Mouse (Mus musculus) forebrain, embryonic 12.5 days (tissue): Measurements from ENCODE around the gene Haao. TPM values are rescaled to one million over a fixed set of nuclear protein-coding genes. Genes with fewer than 3 reads are reported as not detected.

ENCODE experiments used
- ATAC-seq: fragments of 200-750 bp; cut with Nextera tagmentation; 2 replicates; pipeline ENCODE4 v1.8.0; 2017; ENCODE audit warnings: moderate TSS enrichment; ENCODE audit not compliant: low FRiP score
- H3K27ac ChIP-seq: fragments of 300-500 bp; sonication (generic); 2 replicates; pipeline ENCODE4 v1.5.1; 2016; ENCODE audit warnings: mild to moderate bottlenecking
- H3K27me3 ChIP-seq: fragments of 300-500 bp; sonication (generic); 2 replicates; pipeline ENCODE4 v1.6.1; 2016; ENCODE audit warnings: mild to moderate bottlenecking
- H3K36me3 ChIP-seq: fragments of 300-500 bp; sonication (generic); replicated peaks from 2 replicates; pipeline ENCODE4 v1.6.1; 2016; ENCODE audit warnings: mild to moderate bottlenecking
- H3K4me1 ChIP-seq: fragments of 300-500 bp; sonication (generic); 2 replicates; pipeline ENCODE4 v1.6.1; 2016
- H3K4me2 ChIP-seq: fragments of 300-500 bp; sonication (generic); 2 replicates; pipeline ENCODE4 v1.6.1; 2016; ENCODE audit warnings: mild to moderate bottlenecking, moderate library complexity
- H3K4me3 ChIP-seq: fragments of 300-500 bp; sonication (generic); replicated peaks from 2 replicates; pipeline ENCODE4 v1.5.1; 2016; ENCODE audit warnings: mild to moderate bottlenecking
- H3K9ac ChIP-seq: fragments of 300-500 bp; sonication (generic); 2 replicates; pipeline ENCODE4 v1.6.1; 2016; ENCODE audit warnings: mild to moderate bottlenecking
- H3K9me3 ChIP-seq: fragments of 300-500 bp; sonication (generic); 2 replicates; pipeline ENCODE4 v1.6.1; 2016
- WGBS: fragments of 180-500 bp; shearing (Covaris S2); methylation state at CpG from one replicate; pipeline ENCODE4 v1.1.7; 2016; 5-methylcytosine and 5-hydroxymethylcytosine counted together
- polyA plus RNA-seq: library from polyadenylated mRNA; unstranded; fragments of >200 nt; fragmentation: Nextera tagmentation; extraction: Ambion mirVana; gene quantifications from 2 replicates; pipeline ENCODE4 v1.2.1, GENCODE M21; 2016

Haao gene
- polyA plus RNA-seq, 1 experiment from 2014 or later: not detected

DNA sequence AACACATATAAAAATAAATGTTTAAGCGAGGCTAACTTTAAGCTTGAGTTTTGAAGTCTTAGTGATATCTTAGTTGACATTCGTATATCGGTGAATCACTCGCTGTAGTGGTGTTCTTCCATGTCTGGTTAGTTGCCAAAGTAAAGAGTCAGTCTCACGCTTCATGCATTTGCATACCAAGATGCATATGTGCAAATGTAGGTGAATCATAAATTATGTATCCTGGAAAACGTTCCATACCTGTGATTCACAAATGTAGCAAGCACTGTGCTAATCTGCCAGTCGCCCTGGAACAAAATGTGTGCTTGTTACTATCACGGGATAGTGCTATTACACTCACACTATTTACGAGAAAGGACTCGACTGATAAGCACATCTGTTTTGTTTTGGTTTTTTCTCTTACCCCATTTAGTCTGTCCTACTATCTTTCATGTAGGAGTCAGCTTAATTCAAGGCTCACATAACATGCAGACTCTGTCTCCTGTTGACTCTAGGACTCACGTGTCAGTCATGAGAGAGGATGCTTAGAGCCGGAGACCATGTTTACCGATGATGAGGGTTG, 37.3 kb upstream of the Haao start:
- Histone ChIP-seq H3K27ac (no peak overlapping the region), H3K4me1 (0 out of 2 replicates have a peak, but pooled peaks cover 9% of the 10 kb centered on the region), H3K4me3 (no peak overlapping the region), H3K4me2 (no peak overlapping the region), H3K36me3 (no peaks in the 10 kb centered on the region), H3K9ac (no peak overlapping the region), H3K27me3 (no peaks in the 10 kb centered on the region), H3K9me3 (no peaks in the 10 kb centered on the region)
- ATAC-seq: no peak
- 92% methylated on average over 13 of the region's 13 CpGs for WGBS

DNA sequence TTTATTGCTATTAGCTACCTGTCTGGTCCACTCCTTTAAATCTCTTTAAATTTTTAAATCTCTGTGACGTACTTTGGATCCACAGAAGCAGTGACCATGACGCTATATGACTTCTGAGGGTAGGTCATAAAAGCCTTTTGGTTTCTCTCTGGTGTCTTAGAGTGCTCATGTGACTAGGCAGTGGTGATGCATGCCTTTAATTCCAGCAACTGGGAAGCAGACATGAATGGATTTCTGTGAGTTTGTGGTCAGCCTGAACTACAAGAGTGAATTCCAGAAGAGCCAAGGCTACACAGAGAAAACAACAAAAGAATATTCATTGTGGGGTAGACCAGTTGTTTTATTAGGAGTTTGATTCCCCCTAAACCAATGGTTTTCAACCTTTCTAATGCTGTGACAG, 35.0 kb upstream of the Haao start:
- Histone ChIP-seq H3K27ac (no peak overlapping the region), H3K9ac (no peak overlapping the region), H3K4me2 (no peak overlapping the region), H3K36me3 (no peaks in the 10 kb centered on the region), H3K27me3 (no peaks in the 10 kb centered on the region), H3K9me3 (no peaks in the 10 kb centered on the region), H3K4me1 (no peaks in the 10 kb centered on the region), H3K4me3 (no peak overlapping the region)
- WGBS: 89% methylated on average over 2 of the region's 2 CpGs
- ATAC-seq: no peak

DNA sequence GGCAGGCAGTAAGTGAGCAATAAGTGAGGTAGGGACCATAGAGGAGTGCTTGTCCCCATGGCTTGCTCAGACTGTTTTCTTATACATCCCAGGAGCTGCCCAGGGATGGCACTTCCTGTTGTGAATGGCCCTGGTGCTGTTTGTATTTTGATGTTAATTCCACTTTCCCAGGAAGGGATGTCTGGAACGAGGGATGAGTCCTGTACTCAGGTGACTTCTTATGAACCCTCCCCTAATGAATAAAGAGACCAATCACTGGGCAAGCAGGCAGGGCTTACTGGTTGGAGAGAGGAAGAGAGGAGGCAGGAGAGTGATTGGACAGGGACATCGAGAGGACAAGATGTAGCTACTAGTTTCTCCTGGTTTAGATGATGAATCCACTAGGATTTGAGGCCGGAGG, 33.3 kb upstream of the Haao start:
- Histone ChIP-seq H3K9ac (no peak overlapping the region), H3K27ac (no peak overlapping the region), H3K4me1 (no peaks in the 10 kb centered on the region), H3K36me3 (no peaks in the 10 kb centered on the region), H3K9me3 (no peaks in the 10 kb centered on the region), H3K4me3 (no peak overlapping the region), H3K27me3 (no peaks in the 10 kb centered on the region), H3K4me2 (no peak overlapping the region)
- WGBS: 83% methylated on average over 3 of the region's 3 CpGs
- ATAC-seq: no peak

DNA sequence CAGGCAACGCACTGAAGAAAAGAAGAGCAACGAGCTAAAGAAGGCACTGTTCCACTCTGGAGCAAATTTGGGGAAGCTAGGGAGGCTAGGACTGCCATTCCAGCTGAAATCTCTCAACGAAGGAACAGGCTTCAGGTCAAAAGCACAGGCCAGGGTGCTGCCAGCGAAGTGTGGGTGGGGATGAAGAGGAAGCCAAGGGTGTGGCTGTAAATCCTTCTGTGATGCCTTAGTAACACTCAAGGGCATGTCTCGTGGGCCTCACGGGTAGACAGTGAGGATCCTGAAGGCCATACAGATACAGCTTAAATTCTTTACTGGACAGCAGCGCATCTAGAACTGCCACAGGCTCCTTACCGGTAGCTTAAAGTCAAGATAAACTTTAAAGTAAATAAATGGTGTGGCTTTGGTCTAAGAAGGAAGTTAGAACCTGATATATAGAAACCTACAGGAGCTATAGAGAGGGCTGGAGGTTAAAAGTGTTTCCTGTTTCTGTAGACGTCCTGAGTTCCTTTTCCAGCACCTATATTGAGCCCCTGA, 32.5 kb upstream of the Haao start:
- Histone ChIP-seq H3K4me3 (no peak overlapping the region), H3K9ac (no peak overlapping the region), H3K27me3 (no peaks in the 10 kb centered on the region), H3K4me1 (no peaks in the 10 kb centered on the region), H3K36me3 (no peaks in the 10 kb centered on the region), H3K27ac (no peak overlapping the region), H3K9me3 (no peaks in the 10 kb centered on the region), H3K4me2 (no peak overlapping the region)
- no peak for ATAC-seq
- WGBS: 85% methylated on average over 9 of the region's 9 CpGs

DNA sequence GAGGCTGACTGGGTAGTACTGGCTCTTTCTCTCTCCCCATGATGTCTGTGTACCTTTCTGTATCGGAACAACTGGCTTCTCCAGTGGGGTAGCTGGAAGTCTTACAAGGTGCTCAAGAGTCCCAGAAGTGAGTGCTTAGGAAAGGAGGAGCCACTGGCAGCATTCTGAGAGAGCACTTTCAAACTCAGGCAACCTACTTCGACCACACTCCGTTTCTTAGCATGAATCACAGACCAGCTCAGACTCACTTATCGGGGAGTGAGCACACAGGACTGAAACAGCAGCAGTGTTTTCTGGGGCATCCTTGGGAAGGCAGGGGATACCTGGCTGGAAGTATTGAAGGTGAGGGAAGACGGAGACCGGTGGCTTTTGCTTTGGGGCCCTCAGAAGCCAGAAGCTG, 31.9 kb upstream of the Haao start:
- Histone ChIP-seq H3K4me3 (no peak overlapping the region), H3K9me3 (no peaks in the 10 kb centered on the region), H3K4me1 (no peaks in the 10 kb centered on the region), H3K27me3 (no peaks in the 10 kb centered on the region), H3K4me2 (no peak overlapping the region), H3K9ac (no peak overlapping the region), H3K36me3 (no peaks in the 10 kb centered on the region), H3K27ac (no peak overlapping the region)
- no peak for ATAC-seq
- 94% methylated on average over 6 of the region's 6 CpGs for WGBS

DNA sequence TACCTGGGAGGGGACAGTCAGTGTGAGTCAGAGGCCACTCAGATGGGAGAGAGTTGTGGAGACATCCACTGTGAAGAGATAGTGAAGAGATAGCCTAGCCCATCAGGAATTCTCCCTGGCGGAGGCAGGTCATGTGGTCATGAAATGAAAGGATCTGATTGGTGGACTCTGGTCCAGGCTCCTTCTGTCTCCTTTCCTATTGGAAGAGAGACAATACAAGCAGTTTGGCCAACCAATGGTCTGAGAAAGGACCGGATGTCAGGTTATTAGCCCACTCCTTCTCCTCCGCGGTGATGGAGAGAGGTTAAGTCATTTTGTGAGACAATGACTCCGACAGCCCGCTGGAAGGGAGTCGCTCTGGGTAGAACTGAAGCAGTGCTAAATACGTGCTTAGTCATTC, 26.8 kb upstream of the Haao start:
- H3K4me2 ChIP-seq: no peak overlapping the region
- H3K27ac ChIP-seq: no peak overlapping the region
- H3K4me1 ChIP-seq: peaks cover 3% of the 10 kb centered on the region
- no peak overlapping the region for H3K4me3 ChIP-seq
- no peaks in the 10 kb centered on the region for H3K36me3 ChIP-seq
- ATAC-seq: no peak
- H3K9me3 ChIP-seq: no peaks in the 10 kb centered on the region
- WGBS: 77% methylated on average over 8 of the region's 8 CpGs
- H3K27me3 ChIP-seq: no peaks in the 10 kb centered on the region
- no peak overlapping the region for H3K9ac ChIP-seq

DNA sequence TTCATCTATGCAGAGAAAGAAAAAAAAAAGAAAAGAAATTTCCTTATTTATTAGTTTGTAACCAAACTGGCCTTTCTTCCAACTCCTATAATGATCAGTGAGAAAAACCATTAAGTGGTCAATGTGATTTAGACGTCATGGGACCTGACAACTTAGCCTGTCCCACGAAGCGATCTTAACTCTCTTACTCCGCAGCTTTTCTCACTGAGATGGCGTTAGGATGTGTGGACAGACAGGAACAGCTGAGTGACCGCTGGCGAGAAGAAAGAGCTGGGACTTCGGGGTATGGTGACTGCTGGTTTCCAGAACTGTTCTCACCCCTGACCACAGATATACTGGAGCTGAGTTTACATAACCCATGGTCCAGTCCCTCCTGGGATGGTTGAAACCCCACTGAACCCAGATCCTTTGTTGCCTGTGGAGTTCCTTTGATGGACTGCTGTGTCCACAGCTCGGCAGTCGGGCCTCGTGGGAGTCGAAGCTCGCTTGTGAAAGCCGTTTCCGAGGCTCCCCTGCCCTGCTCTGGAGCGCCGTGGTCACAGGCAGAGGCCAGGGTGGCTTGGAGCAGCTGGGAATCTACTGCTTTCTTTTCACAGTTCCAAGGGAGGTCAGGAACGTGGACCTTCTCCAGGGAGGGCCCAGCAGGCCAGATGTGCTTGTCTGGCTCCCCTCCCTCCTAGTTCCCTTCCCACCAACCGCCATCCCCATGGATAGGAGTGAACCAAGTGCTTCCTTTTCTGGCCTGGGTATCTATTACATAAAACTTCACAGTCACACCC, 25.8 kb upstream of the Haao start:
- Histone ChIP-seq H3K4me3 (no peak overlapping the region), H3K4me2 (no peak overlapping the region), H3K27ac (0 out of 2 replicates have a peak overlapping the region, but pooled peaks have one; percentile 4), H3K9ac (no peak overlapping the region), H3K36me3 (no peaks in the 10 kb centered on the region), H3K4me1 (peaks cover 3% of the 10 kb centered on the region), H3K27me3 (no peaks in the 10 kb centered on the region; the same call in 1 of the 2 replicates), H3K9me3 (no peaks in the 10 kb centered on the region)
- no peak for ATAC-seq
- WGBS: 77% methylated on average over 19 of the region's 19 CpGs

DNA sequence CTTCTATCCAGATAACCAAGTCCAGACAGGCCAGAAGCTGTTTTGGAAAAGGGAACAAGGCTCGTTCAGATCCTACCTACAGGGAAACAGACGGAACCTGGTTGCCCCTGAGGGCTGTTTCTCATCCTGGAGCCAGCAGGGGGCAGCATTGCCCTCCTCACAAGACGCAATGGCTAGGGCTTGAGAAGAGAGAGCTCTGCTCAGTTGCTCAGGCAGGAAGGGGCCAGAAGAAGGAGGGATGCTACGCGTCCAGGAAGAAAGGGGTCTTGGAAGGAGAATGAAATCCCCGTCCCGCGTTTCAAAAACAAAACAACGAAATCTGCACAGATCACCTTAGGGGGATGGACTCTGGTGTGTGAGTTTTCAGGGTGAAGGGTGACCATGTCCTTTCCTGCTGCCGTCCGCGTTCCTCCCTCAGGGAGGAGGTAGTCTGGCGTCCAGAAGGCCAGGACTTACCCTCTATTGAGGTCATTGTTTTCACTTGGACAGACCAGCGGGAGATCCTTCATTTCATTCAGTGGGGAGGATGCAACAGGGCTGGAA, 25.1 kb upstream of the Haao start:
- H3K4me1 ChIP-seq: peaks cover 3% of the 10 kb centered on the region
- 15% methylated on average over 14 of the region's 14 CpGs for WGBS
- peak; percentile 73 for ATAC-seq
- no peak overlapping the region for H3K27ac ChIP-seq
- H3K4me3 ChIP-seq: 0 out of 2 replicates have a peak overlapping the region, but pooled peaks have one; percentile 18
- H3K4me2 ChIP-seq: peak overlapping the region; percentile 40
- H3K9ac ChIP-seq: no peak overlapping the region
- no peaks in the 10 kb centered on the region; the same call in 1 of the 2 replicates for H3K27me3 ChIP-seq
- H3K9me3 ChIP-seq: no peaks in the 10 kb centered on the region
- no peaks in the 10 kb centered on the region for H3K36me3 ChIP-seq

DNA sequence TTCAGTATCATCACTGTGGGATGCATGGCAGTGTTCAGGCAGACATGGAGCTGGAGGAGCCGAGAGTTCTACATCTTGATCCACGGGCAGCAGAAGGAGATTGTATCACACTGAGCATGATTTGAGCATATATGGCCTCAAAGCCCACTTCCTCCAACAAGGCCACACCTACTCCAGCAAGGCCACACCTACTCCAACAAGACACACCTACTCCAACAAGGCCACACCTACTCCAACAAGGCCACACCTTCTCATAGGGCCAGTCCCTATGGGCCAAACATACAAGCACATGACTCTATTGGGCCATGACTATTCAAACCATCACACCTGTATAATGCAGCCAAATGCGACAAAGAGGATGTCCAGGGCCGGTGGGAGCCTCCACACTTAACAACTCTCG, 23.6 kb upstream of the Haao start:
- Histone ChIP-seq H3K27me3 (no peaks in the 10 kb centered on the region; the same call in 1 of the 2 replicates), H3K36me3 (no peaks in the 10 kb centered on the region), H3K9me3 (no peaks in the 10 kb centered on the region), H3K27ac (no peak overlapping the region), H3K4me2 (no peak overlapping the region), H3K4me3 (no peak overlapping the region), H3K4me1 (peaks cover 3% of the 10 kb centered on the region), H3K9ac (no peak overlapping the region)
- ATAC-seq: no peak
- 90% methylated on average over 5 of the region's 5 CpGs for WGBS

DNA sequence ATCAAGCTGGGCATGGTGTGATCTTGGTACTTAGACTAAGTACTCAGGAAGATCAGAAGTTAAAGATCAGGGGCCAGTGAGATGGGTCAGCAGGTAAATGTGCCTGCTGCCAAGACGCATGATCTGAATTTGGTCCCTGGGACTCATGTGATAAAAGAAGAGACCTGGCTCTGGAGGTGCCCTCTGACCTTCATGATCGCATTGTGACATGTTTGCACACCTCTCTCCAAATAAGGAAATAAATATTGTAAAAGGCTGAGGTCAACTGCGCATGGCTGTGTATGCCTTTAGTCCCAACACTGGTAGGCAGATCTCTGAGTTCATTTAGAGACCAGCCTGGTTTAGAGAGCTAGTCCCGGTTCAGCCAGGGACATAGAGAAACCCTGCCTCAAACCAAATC, 22.6 kb upstream of the Haao start:
- no peak overlapping the region for H3K4me3 ChIP-seq
- H3K27me3 ChIP-seq: no peaks in the 10 kb centered on the region; the same call in 1 of the 2 replicates
- no peak overlapping the region for H3K4me2 ChIP-seq
- H3K27ac ChIP-seq: no peak overlapping the region
- no peaks in the 10 kb centered on the region for H3K9me3 ChIP-seq
- H3K9ac ChIP-seq: no peak overlapping the region
- peaks cover 3% of the 10 kb centered on the region for H3K4me1 ChIP-seq
- no peaks in the 10 kb centered on the region for H3K36me3 ChIP-seq
- ATAC-seq: no peak
- whole genome bisulfite sequencing: 93% methylated on average over 4 of the region's 4 CpGs

DNA sequence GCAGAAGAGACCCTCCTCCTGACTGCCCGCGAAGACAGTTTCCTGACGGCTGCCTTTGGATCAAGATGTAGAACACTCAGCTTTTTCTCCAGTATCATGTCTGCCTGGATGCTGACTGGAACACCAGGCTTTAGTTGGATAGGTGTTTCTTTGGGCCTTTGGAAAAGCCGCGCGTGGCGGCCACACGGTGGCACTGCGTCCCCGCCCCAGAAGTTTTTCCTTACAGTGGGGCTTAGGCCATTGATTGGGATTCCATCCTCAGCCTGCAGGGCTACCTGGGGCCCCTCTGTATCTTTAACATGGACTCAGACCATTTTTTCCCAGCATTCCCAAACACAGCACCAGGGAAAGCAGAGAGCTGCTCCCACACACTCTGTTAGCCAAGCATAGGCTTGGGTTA, 18.8 kb upstream of the Haao start:
- no peak overlapping the region for H3K4me2 ChIP-seq
- no peak for ATAC-seq
- peaks cover 5% of the 10 kb centered on the region; the same call in 1 of the 2 replicates for H3K4me1 ChIP-seq
- no peaks in the 10 kb centered on the region for H3K36me3 ChIP-seq
- H3K9me3 ChIP-seq: 0 out of 2 replicates have a peak, but pooled peaks cover 3% of the 10 kb centered on the region
- peaks cover 12% of the 10 kb centered on the region for H3K27me3 ChIP-seq
- H3K27ac ChIP-seq: no peak overlapping the region
- 16% methylated on average over 10 of the region's 10 CpGs for WGBS
- H3K9ac ChIP-seq: no peak overlapping the region
- no peak overlapping the region for H3K4me3 ChIP-seq

DNA sequence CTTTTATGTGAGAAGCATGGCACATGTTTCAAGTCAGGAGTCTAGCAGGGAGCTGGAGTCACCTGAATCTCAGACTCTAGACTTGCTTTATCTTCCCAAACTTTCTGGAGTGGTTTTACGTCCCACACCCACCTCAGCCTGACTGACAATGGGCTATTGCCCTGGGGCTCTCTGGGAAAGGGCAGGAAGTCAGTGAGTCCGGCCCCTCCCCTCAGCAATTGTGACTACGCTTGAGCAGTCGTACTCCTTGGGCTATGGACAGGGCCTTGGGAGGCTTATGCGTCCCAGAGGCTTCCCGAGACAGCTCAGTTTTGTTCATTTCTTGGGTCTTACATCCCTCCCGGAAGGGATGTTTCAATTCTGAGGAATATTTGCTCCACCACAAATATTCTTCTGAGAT, 17.6 kb upstream of the Haao start:
- Histone ChIP-seq H3K4me3 (no peak overlapping the region), H3K9me3 (0 out of 2 replicates have a peak, but pooled peaks cover 3% of the 10 kb centered on the region), H3K27me3 (peaks cover 12% of the 10 kb centered on the region), H3K27ac (no peak overlapping the region), H3K4me1 (peaks cover 5% of the 10 kb centered on the region; the same call in 1 of the 2 replicates), H3K4me2 (no peak overlapping the region), H3K9ac (no peak overlapping the region), H3K36me3 (no peaks in the 10 kb centered on the region)
- ATAC-seq: no peak
- WGBS: 76% methylated on average over 7 of the region's 7 CpGs
